Mouse (Mus musculus) heart, adult 8-10 months (tissue): ENCODE measurements at regions not wholly inside any gene's neighbourhood (a gene's known extent, or its start where the extent isn't known, plus 50 kb on each side); places are given as distances from the start of the nearest gene placed in this dataset.

Experiments used
- DNase-seq: peaks from one replicate; pipeline ENCODE4 v3.0.0; 2022; ENCODE audit warnings: low spot score

DNA sequence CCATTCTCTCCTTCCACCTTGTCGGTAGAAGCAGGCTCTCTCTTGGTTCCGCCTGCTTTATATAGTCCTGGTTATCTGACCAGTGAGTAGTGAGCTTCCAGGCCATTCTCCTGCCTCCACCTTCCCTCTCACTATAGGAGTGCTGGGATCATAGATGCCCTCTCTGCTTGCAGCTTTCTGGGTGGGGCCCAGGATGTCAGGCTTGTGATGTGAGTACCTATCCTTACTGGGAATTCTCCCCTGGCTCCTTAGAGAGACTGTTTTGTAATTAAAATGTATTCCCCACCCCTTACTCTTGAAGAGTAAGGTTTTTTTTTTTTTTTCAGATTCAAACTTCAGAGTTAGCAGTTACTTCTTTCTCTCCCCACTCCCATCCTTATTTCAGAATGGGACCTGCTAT, 291.1 kb upstream of the Rtl1 start:
- no peak for DNase-seq

DNA sequence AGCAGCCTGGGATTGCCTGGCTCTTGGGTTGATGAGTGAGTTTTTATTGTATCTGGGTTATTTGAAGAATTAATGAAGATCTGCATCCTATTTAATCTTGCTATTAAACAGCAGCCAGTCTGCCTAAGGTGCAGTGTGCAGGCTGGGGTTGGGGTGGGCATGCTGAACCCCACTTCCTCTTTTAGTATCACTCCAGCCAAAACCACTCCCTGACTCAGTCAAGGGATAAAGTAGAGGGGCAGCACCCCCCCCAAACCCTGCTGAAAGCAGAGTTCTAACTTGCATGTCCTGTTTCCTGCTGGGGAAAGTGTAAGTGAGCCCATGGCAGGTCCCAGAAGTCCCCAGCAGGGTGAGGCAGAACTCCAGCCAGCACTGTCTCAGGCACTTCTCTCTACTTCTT, 292.7 kb upstream of the Rtl1 start:
- DNase-seq: no peak

DNA sequence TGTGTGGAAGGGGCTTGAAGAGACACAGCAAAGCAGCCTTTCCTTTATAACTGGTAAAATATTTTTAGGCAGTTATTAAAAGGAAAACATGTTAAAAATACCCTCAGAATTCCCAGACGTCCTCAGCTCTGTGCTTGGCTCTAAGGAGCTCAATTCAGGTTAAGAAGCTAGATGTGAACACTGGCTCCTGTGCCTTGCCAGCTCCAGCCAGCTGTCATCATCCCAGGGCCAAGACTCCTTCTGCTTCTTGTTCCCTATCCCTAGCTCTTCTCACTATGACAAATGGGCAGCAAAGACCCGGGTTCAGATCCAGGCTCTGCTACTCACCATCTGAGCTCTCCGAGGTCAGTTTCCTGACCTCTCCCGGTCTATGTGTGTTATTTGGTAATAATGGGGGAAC, 293.5 kb upstream of the Rtl1 start:
- DNase-seq: no peak

DNA sequence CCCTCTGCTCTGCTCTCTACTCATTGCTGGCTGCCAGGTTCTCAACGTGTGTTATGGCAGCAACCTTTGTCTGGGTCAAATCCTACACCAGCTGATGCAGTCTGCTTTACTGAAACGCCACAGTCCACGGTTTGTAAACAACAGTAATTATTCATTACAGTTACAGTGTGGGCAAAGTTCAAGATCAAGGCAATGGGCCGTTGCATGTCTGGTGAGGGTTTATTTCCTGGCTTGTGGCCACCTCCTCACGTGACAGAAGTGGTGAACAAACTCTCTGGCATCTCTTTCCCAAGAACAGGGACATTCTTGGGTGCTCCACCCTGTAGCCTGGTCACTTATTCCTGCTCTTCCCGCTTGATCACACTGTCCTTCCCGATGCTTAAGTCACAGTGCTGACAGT, 295.3 kb upstream of the Rtl1 start:
- DNase-seq: no peak

DNA sequence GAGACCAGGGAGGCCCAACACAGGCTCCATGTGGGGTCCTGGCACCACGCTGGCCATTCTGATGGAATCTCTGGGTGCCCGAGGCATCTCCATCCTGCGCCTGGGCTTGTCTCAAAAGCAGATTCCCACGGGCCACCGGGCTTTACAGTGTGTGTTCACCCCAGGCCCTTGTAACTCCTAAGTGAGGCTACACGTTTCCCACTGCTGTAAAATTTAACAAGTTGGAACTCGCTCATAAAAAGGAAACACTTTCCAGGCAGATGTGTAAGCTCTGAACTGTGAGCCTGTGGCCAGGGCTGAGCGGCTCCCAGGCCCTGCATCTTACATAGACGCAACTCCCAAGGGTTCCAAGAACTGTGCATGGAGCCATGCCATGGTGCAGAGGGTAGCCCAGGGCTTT, 296.3 kb upstream of the Rtl1 start:
- no peak for DNase-seq

DNA sequence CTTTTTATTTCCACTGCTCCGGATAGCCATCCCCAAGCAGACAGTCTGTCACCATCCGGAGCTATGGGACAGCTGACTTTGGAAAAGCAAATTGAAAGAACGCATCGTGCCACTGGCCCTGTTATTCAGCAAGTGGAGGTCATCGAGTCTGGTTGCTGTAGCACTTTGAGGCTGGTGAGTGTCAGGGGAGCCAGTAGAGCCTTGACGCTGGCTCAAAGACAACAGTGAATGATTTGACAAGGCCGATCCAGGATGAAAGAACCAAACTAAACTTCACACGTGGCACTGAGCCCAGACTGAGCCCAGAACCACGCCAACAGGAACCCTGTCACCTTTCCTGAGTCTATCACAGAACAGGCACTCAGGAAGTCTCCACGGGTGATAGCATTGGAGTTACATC, 296.8 kb upstream of the Rtl1 start:
- no peak for DNase-seq

DNA sequence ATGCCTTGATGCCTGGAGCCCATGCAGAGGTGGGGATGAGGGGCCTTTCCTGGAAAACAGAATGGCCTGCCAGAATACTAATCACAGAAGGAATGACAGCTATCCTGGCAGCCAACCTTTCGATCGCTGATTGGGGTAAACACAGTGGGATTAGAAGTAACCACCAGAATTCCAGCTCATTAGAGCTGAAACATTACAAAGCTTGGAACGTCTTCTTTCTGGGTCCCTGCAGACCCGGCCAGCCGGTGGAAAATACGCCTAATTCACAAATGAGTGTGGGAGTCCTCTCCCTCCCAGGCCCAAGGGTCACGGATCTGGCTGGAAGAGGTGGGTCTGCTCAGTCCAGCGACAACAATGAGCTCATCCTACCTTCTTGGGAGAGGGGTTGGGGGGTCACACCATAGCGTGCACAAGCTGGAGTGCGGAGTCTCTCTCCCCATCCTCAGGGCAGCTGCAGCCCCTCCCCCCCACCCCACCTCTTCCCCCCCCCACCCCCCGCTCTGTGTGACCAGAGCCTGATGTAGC, 297.8 kb upstream of the Rtl1 start:
- no peak for DNase-seq

DNA sequence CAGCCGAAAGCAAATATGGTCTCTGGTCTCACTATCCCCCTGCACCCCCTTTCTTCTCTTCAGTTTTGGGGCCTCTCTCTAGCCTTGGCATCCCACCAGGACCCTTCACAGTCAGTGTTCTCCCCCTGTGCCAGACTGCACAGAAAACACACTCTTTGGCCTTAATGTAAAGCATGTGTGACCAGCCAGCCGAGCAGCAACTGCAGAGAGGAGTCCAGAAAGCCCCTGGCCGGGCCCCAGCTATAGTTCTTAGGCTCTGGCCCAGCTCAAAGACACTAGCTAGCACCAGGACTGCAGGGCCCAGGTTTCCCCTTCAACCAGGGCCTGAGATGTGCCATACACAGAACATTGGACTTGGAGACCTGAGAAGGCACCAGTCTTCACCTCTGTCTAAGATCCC, 299.3 kb upstream of the Rtl1 start:
- DNase-seq: no peak

DNA sequence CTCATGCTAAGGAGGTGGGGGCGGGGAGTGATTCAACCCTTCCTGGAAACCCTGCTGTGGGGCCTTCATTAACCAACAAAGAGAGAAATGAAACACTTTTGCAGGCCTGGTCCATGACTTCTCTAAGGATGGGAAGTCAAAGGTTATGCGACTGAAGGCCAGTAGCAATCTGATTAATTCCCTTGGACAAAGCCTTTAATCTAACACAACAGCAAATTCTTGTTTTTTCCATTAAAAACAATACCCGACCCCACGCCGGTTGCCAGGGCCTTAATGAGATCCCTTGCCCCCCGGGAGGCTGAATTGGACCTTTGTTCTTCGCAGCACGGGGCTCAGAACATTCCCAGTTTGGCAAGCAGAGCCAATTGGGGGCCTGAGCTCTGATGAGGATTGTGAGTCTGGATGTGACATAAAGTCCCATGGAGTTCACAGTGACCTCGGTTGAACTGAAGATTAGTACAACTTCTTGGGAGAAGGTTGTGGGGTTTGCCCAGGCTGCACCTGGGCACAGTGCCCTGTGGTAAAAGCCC, 310.9 kb upstream of the Rtl1 start:
- no peak for DNase-seq

DNA sequence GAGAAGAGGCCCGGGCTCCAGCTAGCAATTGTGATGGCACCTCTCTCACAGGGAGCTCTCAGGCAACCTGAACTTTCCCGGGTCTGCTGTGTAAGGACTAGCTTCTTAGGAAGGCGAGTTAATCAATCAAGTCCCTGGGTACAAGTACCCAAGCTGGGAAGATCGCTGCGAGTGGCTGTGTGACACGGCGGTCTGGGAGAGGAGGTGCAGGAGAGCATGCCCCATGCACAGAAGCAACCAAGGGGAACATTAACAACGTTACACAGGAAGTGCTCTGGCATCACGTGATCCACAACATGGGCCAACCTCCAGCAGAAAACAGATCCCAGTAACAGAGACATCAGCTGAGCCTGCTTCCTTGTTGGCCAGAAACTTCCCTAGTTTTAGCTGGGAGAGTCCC, 311.4 kb upstream of the Rtl1 start:
- DNase-seq: no peak

DNA sequence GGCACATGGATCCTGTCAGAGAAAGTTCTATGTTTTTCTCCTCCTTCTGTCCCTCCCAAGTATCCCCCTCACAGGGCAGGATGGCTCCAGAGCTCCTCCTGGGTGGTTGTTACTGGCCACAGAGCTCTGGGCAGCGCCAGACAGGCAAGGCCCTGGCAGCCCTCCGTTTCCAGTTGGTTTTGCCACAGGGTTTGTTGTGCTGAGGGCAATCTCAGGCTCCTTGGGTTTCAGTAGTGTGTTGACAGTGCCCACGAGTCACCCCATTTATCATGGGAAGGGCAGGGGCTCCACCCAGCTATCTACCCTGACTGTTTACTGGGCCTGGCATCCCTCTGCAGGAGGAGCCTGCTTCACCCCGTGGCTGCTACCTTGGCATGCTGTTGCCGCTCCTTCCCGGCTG, 317.6 kb upstream of the Rtl1 start:
- DNase-seq: no peak

DNA sequence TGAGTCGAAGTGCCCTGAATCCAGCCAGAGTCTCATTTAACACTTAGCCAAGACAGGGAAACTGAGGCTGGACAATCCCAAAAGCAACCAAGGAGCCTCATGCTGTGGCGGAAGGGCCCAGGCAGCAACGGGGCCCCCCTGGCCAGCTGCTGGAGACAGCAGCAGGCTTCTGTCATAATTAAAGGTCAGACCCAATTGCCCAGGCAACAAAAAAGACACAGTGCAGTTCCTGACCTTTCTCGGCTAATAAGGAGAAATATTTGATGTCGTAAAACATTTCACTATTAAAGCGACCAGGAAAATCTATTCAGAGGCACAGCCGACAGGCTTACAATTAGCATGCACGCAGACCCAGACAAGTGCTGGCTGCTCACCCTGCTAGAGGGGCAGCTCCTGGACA, 318.8 kb upstream of the Rtl1 start:
- DNase-seq: no peak

DNA sequence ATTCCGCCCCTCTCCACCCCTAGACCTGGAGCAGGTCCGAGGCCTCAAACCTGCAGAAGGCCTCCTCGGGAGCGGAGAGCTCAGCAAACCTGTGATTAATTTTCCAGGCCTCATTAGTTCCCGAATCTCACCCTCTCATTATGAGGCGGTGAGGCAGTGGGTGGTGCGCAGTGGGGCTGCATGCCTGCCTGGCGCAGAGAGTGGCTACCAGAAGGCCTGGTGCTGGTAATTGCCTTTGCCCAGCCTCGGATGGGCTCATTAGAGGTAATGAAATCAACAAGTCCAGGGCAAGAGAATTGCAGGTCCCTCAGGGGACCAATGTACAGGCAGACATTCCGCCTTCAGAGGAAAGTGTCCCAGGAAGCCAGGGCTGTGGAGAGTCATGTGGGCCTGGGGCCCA, 322.0 kb upstream of the Rtl1 start:
- DNase-seq: no peak

DNA sequence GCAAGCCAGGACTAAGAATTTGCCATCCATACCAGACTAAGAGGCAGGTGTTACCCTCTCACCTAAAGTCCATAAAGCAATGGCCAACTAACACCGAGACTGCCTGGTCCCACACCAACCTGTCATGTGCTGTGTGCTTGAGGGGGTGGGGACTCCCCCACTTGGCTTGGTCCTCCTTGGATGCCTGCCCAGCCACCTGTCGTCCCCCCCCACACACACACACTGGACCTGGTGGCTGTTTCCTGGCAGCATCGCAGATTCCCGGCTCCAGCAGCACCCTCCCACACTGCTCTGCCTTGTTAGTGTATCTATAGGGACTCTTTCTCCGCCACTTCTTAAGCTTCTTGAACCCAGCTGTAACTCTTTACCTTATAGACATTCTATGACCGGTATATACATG, 325.7 kb upstream of the Rtl1 start:
- no peak for DNase-seq

DNA sequence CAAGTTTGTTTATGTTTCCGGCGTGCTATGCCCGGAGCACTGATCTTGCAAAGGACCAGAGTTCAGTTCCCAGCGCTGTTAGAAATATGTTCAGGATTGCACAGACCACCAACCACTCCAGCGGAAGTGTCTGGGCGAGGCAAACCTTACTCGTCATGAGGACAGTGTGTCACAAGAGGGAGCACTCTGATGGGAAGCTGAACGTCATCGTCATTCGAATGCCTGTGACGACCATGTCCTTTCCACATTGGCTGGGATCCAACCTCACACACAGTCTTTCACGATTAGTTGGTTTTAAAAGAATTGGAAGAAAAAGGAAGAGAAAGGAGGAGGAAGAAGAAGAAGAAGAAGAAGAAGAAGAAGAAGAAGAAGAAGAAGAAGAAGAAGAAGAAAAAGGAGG, 326.5 kb upstream of the Rtl1 start:
- DNase-seq: no peak

DNA sequence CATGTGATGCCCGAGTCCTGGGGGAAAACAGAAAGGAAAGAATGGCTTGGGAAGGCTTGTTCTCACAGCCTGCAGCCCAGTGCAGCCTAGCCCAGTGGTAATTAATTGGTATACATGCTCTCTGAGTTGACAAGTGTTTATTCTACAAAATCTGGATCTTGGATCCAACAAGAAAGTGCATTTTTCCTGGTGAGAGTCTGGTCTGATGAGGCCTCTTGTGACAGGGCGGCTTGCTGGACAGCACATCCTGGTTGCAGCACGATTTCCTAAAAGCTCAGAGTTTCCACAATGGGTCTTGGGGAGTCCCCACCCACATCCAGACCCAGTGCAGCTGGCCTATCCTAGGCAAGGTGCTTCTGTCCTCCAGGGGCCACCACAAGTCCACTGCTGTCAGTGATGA, 332.7 kb upstream of the Dio3 start:
- DNase-seq: no peak

DNA sequence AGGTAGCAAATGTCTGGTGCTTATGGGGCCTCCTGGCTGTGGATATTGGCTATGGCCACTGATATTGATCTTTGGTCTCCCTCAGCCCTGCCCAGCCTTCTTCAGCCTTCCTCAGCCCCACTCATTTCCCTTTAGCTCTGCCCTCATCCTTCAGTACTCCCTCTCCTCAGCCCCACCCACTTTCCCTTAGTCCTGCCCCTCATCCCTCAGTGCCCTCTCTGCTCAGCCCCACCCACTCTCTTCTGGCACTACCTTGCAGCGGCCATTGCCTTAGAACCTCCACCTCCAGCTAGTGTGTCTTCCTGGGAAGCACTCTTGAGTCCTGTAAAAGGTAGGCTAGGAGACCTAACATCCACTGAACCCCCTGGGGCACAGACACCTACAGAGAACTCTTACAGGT, 331.9 kb upstream of the Dio3 start:
- DNase-seq: no peak

DNA sequence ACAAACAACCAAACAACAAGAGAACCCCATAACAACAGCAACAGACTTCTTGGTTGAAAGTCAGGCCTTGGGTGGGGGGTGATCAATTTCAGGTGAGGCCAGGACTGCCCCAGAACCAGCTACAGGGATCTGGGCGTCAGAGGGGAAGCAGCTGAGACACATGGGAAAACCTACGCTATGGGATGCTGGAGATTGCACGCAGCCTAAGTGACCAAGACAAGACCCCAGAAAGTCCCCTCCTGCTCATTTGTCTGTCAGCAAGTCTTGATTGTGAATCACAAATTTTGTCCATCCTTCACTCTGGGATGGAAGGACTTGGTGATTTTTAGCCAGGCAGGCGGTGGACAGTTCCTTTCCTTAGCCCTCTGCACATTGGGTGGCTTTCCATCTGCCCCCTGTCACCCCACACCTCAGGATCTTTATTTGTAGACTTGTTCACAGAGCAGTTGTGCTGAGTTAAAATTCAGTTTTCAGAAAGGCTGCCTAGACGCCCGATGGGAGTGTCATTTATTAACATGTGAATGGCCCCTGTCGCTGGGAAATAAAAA, 330.9 kb upstream of the Dio3 start:
- no peak for DNase-seq

DNA sequence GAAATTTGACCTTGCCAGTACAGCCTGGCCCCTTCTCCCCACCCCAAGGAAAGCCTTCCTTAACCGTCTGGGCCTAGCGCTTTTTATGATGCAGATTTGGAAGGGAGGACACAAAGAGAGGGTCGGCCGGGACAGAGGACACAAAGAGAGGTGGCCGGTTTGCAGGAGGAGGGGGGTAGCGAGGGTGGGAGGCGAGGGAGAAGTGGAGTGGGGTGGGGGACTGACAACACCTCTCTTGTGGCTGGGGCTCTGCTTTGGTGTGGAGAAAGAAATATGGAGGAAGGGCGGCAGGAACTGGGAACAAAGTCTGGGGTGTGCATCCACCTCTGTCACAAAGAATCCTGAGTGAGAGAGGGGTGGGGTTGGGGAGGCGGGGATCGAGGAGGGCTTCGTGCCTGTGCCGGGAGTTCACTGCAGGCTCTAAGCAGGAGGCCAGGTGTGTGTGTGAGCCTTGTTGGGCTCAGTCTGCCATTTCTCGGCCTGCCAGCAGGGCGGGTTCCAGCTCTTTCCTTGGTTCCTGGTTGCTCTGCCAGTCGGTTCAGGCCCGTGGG, 330.4 kb upstream of the Dio3 start:
- no peak for DNase-seq

DNA sequence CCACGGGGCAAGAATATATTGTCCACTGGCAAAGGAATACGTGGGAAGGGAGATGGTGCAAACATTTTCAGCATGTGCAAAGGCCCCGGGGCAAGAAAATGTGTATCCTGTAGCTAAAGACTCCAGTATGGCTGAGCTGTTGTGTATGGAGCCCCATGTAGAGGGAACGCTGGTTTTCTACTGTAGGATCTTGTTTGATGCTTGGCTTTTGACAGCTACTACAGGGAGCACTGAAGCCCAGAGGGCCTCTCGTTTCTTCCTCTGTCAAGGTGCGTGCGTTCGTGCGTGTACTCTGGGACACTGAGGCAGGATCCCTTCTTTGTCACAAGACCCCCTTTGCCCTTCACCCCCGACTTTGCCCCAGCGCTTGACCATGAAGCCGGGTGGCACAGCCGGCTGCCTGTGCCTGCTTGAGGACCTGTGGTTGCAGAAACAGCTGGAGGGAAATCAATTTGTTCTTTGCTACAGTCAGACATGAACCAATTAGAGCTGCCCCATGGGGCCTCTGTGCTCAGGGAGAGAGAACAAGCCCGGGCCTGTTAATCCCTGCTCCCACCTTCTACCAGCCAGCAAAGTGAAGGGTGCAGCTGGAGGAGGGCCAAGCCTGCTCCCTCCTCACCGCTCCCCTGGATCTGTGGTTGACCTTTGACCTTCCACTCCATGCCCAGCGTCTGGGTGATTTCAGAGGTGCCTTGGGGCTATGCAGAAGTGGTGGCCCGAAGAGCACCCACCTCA, 329.5 kb upstream of the Dio3 start:
- DNase-seq: no peak

DNA sequence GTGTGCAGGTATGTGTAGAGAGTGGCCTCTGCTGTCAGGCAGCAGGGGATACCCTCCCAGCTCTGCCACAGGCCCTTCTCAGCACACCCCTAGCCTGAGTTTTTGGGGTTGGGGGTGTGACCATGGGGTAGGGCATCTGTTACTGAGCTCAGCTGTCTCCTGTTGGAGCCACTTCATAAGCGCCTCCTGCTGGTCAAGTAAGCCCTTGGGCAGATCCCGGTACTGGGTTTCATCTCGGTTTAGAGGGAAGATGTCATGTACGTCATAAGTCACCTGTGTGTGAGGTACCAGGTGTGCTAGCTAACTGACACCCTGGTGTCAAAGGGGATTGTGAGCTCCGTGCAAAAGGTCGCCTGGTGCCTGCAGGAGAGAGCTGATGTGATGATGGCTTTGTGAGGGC, 328.2 kb upstream of the Dio3 start:
- no peak for DNase-seq

DNA sequence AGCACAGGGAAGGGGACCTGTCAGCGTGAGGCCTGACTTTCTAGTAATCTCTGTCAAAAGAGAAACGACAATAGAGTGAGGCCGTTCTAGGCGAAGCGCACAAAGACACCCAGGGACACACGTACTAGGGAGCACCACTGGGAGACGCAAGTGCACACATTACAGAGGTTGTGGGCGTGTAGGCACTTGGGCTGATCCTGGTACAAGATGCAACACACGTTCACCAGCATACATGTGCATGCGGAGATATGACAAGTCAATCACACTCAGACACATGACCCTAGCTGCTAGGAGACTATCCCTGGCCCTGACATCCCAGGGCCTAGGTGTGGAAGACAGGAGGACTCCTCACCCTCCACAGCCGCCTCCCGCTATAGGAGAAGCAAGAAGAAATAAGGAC, 327.4 kb upstream of the Dio3 start:
- DNase-seq: no peak

DNA sequence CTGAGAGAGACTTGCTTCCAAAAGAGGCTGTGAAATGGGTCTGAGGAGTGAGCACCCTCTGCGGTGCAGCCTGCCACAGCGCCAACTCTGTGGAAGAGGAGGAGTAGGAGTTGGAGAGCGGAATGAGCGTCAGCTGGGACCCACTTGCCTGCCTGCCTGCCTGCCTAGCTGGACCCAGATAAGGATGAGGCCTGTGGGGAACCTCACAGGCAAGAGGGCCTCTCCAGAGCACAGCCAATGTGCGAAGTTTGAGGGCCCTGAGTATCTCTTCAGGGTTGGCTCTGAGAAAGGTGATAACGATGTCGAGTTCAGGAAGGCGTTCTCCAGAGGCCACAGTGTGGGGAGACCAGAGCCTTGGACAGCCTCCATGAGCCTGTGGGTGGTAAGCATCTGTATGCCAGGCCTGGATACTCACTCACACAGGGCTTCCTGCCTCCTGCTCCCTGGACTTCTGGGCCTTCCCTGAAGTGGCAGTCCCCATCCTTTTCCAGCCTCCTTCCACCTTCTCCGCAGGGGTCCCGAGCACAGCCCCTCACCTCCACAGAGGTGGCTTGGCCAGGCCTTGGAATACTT, 326.9 kb upstream of the Dio3 start:
- no peak for DNase-seq
